Mouse (Mus musculus): Measurements from ENCODE around the gene Sytl5.

DNA sequence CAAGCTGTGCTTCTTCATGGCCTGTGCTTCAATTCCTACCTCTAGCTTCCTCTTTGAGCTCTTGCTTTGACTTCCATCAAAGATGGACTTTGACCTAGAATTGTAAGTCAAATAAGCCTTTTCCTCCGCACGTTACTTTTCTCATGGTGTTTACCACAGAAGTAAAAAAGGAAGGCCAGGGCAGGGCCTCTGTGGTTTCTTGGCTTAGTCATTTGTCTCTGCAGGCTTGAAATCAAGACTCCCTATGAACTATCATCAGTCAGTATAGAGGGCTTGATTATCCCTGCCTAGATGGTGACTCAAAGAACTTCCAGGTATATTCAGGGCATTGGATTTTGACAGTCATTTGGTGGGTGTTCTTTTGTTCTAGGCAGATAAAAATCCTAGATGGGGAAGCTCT is 9.9 kb upstream of the Sytl5 start:
- TF ChIP-seq CTCF (IDR thresholded peaks at IDR 0.05; ENCODE audit: extremely low read depth, insufficient read length, insufficient replicate concordance, low read depth, low read length) = no peak
- no peak for TF ChIP-seq POLR2A (IDR thresholded peaks at IDR 0.05; ENCODE audit: low read depth, low read length)
